Mouse (Mus musculus): ENCODE results near the gene C1ql4. TPM values are rescaled to one million over a fixed set of nuclear protein-coding genes. Genes with fewer than 3 reads are reported as not detected.

The C1ql4 gene
- not detected for polyA plus RNA-seq (2017; shearing (Covaris generic))

DNA sequence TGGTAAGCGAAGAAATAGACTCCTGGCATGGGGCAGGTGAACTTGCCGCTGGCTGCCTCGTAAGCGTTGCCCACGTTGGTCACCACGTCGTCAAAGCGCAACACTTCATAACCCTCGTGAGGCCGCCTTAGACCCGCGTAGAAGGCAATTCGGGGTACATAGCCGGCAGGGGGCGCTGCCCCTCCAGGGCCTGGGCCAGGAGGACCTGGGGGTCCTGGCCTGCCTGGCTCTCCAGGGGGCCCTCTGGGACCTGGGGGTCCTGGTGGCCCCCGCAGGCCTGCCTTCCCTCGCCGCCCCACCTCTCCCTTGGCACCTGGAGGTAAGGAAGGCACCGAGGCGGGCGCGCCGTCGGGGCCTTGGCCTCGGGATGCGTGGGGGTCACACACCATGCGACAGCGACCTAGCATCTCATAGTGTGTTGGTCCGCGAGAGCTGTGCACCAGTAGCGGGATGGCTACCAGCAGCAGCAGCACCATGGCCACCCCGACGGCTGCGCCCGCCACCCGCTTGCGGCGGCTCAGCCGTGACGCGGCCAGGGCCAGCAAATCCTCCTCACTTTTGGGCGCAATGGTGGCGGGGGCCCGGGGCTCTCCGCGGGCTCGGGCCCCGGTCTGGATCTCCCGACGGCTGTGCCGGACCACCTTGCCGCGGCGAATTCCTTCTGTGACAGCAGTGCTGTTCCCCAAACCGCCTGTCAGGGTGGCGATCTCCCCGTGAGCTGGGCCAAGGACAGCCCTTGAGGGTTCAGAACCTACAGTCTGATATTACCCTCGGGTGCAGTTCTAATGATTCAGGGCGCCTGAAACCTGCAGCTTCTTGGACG is at the start of gene C1ql4:
Gene C1ql4 (minus strand): TSS at position 565 of the 823 bp plus-strand sequence.
- ATAC-seq: no peak

DNA sequence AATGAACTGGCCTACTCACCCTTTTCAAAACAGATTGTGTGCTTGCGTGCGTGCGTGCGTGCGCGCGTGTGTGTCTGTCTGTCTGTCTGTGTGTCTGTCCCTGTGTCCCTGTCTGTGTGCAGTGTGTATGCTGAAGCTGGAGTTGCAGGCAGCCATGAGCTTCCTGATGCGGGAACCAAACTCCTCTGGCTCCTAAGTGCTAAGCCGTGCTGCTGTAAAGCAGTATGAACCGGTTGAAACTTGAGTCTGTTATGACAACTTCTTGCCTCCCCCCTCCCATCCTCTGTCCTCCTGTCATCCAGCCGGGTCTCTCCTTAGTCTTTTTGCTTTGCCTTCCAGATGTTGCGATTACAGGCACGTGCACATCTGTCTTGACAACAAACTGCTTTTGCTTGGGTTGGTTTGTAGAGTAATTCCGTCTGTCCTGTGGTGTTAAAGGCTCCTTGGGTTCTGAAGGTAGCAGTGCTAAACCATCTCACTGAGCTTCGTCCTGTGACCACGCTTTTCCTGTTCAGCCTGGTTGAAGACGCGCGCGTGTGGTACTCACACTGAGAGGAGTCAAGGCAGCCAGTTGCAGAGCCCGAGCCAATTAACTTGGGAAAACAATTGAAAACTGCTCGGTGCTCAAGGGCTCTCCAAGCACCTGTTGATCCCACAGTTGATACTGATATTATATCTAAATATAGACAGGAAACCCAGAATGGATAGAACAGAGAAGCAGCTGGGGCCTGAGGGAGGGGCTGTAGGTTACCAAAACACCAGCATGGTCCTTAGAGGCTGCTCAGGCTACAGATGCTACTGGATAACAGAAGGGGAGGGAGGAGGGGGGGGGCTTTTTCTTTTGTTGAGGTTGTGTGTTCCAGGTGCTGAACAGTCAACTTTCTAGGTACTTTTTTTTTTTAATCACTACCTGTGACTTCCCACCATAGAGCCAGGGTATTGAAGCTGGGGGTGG is 42.6 kb upstream of the C1ql4 start:
- ATAC-seq: no peak

DNA sequence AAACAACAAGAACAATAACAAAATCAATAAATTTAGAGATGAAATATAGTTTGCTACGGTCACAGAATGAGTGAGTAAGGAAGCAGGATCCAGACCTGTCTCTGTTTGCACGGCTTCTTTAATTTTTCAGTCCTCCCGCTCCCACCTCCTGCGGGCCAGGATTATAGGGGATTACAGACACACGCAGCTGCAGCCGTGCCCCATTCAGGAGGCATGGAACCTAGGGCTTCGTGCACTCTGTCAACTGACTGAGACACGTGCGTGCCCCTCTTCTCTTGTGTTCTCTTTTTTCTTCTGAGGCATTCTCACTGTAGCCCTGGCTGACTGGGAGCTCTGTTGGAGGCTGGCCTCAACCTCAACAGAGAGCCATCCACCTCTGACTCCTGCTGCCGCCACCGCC is 41.8 kb upstream of the C1ql4 start:
- ATAC-seq: no peak

DNA sequence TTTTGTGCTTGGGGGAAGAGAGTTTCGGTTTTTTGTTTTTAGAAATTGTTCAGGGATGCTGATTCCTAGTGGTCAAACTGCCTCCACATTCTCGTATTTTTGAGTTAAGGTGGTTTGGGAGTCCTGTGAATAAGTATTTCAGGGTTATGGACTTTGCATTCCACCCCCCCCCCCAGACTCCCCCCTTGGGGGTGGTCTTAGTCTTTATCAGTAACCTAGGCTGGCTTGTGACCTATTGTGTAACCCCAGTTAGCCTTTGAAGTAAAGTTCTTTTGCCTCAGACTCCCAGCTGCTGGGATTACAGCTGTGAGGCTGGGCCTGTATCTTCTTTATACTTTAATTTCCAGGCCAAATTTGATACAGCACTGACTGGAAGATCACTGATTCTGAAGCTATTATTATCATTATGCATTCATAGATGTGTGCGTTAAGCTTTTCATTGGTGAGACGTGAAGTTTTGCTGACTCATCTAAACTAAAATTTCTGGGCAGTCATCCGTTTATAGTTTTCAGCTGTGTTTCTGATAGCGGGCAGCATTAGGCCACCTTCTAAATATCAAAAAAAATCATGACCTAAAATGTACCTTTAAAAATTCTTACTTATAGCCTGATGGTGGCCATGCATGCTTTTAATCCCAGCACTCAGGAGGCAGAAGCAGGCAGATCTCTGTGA is 40.4 kb upstream of the C1ql4 start:
- ATAC-seq: no peak

DNA sequence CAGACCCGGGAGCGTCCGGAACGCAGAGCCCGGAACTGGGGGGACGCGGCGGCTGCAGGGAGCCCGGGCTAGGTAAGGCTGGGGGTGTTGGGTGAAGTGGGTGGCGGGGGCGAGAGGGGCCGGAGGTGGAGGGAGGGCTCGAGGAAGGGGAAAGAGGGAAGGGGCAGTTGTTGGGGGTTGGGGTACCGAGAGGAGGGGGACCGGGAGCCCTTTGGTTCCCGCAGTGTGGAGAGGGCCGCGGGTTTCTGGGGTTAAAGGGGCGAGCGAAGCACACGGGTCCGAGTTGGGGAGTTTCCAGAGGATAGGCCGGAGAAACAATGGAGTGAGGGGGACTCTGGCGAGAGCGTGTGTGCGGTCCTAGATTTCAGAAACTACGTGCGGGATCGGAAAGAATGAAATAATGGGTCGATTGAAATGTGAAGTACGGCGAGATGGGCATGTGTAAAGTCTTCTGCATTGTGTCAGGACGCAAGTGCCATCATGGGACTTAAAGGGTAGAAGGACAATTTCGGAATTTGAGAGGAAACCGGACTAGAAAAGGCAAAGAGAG is 39.3 kb upstream of the C1ql4 start:
- ATAC-seq: no peak

DNA sequence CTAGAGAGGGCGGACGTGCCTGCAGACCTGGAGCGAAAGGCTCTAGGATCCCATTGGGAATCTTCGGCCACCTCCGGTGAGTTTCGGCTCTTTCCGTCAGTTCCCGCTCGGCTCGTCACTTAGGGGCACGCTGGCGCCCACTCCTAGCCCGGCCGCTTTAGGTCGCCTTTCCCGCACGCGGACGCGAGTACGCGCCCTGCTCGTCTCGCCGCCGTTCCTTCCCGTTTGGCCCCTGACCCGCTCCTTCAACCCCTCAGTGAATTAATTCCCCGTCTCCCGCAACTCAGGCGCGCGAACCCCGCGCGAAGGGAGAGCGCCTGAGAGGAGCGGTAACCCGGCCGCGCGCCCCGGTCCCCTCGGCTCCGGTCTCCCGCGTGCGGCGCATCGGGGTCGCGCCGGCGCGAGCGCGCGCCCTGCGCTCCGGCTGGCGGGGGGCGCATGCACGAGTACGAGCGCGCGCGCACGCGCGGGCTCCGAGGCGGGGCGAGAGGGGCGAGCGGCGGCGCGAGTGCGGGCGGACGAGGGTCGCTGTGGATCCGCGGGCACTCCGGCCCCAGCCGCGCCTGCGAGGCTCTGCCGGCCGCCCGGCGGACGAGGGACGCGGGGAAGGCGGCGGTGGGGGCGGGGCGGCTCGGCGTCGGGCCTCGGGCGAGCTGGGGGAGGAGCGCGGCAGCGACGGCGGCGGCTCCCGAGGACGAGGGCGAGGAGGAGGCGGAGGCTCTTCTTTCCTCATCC is 38.6 kb upstream of the C1ql4 start:
- ATAC-seq: no peak

DNA sequence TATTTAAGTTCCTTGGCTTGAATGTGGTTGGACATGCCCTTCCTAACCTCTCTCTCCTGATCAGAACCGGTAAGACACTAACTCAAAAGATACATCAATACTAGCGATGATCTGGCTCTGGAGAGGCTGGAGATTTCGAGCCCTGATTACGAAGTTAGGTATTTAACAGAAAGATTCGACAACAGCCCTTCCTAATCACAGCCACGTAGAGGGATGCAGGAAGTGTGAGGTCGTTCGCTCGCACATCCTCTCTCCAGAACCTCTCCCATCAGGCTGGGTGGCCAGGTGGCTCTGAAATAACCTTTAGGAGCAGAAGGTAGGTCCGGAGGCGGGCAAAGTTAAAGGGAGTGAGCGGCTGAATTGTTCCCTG is 38.1 kb upstream of the C1ql4 start, which contains the start of gene Spats2:
Gene Spats2 (plus strand): TSS at position 206 of the 370 bp plus-strand sequence.
- no peak for ATAC-seq

DNA sequence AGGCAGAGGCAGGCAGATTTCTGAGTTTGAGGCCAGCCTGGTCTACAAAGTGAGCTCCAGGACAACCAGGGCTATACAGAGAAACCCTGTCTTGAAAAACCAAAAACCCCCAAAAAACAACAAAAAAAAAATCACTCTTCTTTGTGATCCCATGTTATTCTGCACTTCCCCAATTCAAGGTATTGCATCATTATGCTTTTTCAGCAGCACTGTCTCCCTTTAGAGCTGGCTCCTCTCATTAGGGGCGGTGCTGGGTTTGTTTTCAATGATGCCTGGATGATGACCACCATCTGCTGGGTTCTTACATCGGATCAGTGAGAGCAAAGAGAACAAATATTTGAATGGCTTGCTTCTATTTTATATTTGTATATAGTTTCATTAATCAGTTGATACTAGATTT is 35.0 kb upstream of the C1ql4 start:
- no peak for ATAC-seq

DNA sequence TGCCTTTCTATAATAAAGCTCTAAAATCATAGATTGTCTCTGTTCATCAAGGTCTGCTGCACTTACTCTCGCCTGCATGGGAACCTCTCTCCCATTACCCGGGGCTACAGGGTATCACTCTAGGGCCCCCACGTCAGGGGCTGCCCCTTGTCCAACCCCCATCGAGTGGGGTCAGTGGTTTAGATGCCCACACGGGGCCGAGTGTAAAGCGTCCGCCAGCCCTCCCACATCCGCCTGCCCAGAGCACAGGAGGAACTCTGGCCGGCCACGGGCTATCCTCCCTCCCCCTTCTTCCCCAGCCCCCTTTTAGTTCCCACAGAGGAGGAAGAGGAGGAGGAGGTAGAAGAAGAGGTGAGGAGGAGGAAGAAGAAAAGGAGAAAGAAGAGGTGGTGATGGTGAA is 33.2 kb upstream of the C1ql4 start:
- ATAC-seq: no peak

DNA sequence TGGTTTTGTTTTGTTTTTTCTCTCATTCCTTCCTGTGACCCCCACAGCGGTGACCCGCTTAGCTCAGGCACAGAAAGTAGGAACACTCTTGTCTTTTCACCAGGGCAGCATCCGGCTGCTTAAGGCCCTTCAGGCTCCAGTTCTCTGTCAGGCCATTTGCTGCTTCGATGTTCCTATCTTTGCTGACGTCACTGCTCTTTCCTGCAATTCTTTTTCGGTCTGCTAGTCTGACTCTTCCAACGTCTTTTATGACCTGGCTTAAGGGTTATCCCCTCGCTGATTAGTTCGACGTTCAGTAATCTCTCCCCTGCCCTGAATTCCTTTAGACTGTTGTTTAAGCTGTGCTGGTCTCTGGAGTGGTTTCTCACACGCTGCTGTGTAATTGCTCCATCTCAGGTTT is 28.9 kb upstream of the C1ql4 start:
- ATAC-seq: no peak

DNA sequence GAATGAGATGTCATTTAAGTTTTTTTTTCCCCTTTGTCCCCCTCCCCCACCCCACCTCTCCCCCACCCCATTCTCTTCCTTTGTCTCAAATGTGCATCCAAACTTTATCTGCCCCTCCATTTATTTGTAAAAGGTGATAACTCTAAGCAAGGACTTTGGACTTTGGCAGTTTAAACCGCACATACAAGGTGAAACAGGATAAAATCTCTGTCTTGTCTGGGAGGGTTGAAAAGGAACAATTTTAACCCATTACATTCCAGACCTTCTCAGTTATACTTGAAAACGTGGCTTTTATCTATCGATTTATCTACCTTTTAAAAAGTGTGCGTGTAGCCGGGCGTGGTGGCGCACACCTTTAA is 27.4 kb upstream of the C1ql4 start:
- no peak for ATAC-seq

DNA sequence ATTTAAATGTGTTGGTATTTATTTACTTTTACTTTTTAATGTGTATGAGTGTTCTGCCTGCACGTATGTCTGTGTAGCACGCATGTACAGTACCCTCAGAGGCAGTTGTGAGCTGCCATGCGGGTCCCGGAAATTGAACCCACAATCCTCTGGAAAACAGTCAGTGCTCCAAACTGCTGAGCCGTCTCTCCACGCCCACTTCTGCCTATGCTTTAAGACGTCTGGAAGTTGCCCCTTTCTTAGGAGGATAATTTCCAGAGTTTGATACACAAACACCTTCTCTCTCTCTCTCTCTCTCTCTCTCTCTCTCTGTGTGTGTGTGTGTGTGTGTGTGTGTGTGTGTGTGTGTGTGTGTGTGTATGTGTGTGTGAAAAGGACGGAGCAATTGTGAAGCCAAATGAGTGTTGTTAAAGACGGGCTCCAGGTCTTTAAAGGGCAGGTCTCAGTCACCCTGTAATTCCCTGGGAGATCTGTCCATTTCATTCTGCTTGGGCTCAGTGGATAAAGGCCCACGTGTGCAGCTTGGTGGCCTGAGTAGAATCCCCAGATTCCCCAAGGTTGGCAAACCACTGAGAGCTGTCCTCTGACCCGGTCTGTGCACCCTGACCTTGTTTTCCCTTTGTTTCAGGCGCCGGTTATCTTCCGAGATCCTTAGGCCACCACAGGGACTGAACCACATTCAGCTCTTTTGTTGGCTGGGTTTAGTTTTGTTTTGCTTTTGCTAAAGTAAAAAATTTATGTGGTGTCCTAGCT is 26.9 kb upstream of the C1ql4 start:
- no peak for ATAC-seq

DNA sequence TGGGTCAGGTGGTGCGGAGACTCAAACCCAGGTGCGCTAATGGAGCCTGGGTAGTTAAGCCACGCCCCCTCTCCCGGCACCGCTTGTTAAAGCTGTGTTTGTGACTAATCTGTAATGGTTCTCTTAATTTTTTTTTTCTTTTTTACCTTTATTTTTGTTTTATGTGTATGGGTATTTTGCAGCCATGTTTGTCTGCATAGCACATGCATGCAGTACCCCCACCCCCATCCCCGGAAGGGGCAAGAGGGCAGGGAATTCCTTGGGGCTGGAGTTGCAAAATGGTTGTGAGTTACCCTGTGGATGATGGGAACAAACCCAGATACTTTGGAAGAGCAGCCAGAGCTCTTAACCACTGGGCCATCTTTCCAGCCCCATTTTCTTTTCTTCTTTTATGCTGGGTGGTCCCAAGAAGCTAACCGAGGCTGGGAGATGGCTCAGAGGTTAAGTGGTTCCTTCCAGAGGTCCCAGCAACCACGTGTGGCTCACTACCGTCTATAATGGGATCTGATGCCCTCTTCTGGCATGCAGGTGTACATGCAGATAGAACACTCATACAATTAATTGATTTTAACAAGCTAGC is 25.9 kb upstream of the C1ql4 start:
- ATAC-seq: no peak

DNA sequence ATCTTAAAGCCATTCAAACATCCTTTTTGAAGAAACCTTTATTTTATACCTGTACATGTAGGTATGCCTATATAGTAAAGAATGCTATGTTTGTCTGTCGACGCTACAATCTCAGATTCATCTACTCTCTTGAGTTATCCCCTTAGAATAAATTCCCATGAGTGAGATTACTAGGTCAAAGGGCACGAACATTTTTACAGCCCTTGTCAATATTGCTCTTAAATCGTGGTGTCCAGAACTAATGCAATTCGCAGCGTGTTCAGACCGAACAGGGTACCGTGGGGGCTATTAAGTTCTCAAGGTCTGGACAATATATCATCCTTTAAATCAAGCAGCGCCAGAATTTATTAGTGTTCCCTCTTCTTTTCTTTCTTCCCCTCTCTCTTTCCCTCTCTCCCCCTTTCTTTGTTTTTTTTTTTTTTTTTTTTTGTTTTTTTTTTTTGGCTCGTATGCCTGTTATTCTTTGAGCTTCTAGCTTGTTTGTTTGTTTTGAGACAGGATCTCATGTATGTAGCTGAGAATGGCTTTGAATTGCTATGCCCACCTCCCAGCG is 25.3 kb upstream of the C1ql4 start:
- ATAC-seq: no peak

DNA sequence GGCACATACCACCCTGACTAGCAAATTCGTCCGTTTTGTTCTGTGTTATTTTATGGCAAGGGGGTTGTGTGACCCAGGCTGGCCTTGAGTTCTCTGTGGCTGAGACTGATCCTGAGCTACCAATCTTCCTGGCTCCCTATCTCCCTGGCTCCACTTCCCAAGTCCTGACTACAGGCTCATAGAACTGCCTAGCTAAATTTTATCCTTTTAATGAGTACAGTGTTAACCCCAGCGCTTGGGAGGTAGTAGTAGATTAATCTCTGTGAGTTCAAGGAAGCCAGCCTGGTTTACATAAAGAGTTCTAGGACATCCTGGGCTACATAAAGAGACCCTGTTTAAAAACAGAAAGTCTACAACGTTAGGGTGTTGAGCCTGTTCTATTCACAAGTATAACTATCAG is 24.2 kb upstream of the C1ql4 start:
- ATAC-seq: no peak

DNA sequence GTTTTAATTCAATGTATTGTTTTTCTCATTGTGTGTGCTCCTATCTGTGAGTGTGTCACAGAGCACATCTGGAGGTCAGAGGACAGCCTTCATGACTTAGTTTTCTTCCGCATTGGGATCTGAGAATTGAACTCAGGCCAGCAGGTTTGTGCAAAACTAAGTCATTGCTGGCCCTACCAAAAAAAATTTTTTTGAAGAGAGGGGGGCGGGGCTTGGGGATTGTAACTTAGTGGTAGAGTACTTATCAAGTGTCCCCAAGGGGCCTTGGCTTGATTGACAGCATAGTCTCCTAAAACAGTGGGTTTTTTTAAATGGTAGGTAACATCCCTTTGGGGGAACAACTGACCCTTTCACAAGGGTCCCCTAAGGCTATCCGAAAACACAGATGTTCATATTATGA is 23.5 kb upstream of the C1ql4 start:
- ATAC-seq: no peak

DNA sequence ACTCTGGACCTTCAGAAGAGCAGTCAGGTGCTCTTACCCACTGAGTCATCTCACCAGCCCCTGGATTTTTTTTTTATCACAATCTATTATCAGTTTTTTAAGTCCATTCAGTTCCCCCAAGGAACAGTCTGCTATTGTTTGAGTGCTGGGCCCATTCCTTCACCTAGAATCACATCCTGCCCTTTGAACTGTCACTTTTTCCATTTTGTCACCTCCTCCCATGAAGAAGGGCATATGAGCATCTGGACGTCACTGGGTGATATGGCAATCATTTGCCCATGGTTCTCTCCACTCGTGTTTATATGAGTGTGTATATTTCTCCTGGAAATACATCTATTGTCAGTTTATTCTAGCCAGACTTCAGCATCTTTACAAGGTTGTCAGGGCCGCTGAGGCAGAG is 20.2 kb upstream of the C1ql4 start:
- no peak for ATAC-seq

DNA sequence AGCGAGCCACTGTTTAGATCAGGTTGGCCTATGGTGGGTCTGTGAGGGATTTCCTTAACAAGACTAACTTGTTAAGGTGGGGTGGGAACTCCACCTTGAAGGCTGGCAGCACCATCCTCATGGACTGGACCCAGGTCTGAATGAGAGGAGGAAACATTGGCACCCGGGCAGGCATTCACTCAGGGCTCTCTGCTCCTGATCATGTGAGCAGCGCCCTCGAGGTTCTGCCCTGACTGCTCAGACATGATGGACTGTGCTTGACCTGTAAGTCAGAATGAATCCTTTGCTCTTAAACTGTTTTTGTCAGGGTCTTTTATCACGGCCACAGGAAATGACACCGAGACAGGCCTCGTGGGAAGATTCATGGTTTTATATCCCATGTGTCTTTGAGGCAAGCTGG is 17.6 kb upstream of the C1ql4 start:
- no peak for ATAC-seq

DNA sequence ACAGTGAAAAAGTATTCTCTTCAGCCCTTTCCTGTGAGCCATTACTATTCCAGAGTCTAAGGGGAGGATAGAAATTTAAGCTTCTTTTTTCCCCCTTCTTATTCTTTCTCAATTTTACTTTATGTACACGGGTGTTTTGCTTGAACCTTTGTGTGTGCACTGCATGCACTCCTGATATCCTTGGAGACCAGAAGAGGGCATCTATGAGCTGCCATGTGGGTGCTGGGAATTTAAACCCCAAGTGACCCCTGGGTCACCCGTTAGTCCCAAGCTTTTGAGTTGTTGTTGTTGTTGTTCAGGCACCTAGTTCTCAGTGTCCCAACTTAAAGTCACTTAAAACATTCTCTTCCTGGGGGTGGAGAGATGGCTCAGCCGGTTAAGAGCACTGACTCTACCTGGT is 12.4 kb upstream of the C1ql4 start:
- no peak for ATAC-seq

DNA sequence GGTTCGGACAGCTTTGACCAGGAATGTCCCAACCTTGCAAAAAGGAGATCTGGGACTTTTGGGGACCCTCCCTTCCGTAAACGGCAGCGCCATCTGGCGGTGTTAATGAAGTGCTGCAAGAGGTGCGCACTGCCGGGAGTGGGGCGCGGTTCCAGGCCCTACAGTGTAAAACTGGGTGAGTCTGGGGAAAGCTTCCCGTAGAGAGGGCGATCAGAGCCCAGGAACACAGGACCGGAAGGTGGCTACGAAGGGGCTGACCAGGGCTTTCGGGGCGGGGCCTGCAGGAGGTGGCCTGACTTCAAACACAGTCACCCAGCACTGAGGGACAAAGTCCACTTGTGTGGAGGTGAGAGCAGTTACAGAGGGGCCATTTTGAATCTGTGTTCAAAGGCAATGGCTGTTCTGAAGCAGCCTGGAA is 11.5 kb upstream of the C1ql4 start:
- ATAC-seq: no peak

DNA sequence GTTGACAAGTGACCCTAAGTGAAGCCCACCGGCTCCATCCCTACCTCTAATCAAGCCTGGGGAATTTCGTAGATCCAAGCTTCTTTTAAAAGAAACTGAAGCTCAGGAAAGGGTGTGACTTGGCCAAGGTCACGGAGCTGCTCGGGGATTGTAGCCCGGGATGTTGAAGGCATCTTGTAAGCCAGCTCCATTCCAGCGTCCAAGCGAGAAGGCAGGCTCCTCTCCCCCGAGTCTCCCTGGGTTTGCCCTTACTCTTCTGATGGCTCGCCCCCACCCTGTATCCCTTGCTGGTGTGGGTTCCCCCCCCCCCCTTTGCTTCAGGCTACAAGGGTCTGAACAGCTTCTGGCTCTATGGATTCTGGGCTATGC is 10.9 kb upstream of the C1ql4 start:
- no peak for ATAC-seq
